Comparison of ENCODE assay signal across 26 mouse cellular contexts in the genomic region with DNA sequence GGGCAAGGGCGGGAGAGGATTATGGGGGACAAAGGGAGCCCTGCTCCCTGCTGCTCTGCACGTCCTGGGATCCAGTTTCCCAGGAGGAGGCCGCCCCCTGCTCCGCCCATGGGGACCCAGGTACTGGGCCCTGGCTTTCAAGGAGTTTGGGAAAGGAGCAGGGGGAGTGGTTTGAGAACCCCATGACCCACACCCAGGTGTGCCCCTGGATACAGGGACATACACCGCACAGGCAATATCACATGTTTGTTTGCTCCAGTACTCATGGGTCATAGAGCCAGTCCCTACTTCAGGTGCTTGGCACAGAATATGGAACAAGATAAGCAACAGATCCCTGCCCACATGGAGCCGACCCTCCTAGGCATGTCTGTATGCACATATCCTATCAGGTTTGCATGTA. TPM values are rescaled to one million over a fixed set of nuclear protein-coding genes. Genes with fewer than 3 reads are reported as not detected.
A peak's percentile ranks its signal among the peaks of the same experiment; 100 is the strongest.
DNase-seq lines count a peak whose midpoint lies in the region; ATAC-seq lines count a peak whose summit lies in the region.
"Had no signal": no experiment of that assay in that cellular context is flagged by ENCODE, and none has a peak within 500 bp of the region (broad histone marks: within the 10 kb centered on the region; RNA-seq: fewer than 3 reads in every experiment).

No protein-coding gene starts in this region.

- no peak overlapping the region for H3K9ac ChIP-seq in forebrain, embryonic 11.5 days (ENCODE audit: low read length)
- 0 out of 2 replicates have a peak overlapping the region, but pooled peaks have one; percentile 3 for H3K9ac ChIP-seq in intestine, embryonic 14.5 days (ENCODE audit: low read length)
- H3K9ac ChIP-seq in intestine, embryonic 15.5 days = no peak overlapping the region
- no peak overlapping the region for H3K9ac ChIP-seq in embryonic facial prominence, embryonic 12.5 days
- H3K9ac ChIP-seq in embryonic facial prominence, embryonic 15.5 days = no peak overlapping the region
- H3K9ac ChIP-seq: forebrain, embryonic 12.5 days; forebrain, embryonic 15.5 days; heart, embryonic 13.5 days; hindbrain, embryonic 14.5 days had no signal

- no peaks in the 10 kb centered on the region for H3K36me3 ChIP-seq in forebrain, embryonic 10.5 days (replicated peaks)
- H3K36me3 ChIP-seq in forebrain, embryonic 11.5 days (ENCODE audit: control insufficient read depth, insufficient read depth, low read length) = no peaks in the 10 kb centered on the region
- H3K36me3 ChIP-seq in intestine, embryonic 14.5 days (ENCODE audit: control insufficient read depth, insufficient read depth, low read length) = no peaks in the 10 kb centered on the region
- no peaks in the 10 kb centered on the region for H3K36me3 ChIP-seq in intestine, embryonic 15.5 days
- H3K36me3 ChIP-seq in embryonic facial prominence, embryonic 12.5 days = no peaks in the 10 kb centered on the region
- H3K36me3 ChIP-seq in embryonic facial prominence, embryonic 15.5 days = no peaks in the 10 kb centered on the region
- H3K36me3 ChIP-seq: forebrain, embryonic 12.5 days; forebrain, embryonic 15.5 days; G1E; heart, embryonic 13.5 days had no signal

- no peak for ATAC-seq in forebrain, embryonic 11.5 days (replicated peaks; ENCODE audit: low FRiP score)
- no peak for ATAC-seq in intestine, embryonic 14.5 days (replicated peaks; ENCODE audit: low FRiP score, low TSS enrichment, low read depth)
- ATAC-seq in intestine, embryonic 15.5 days = no peak
- ATAC-seq in embryonic facial prominence, embryonic 12.5 days (ENCODE audit: insufficient number of reproducible peaks, insufficient read depth, low FRiP score, low TSS enrichment) = 0 out of 2 replicates have a peak, but pooled peaks have one; percentile 22
- peak; percentile 29; the same call in 1 of the 2 replicates for ATAC-seq in embryonic facial prominence, embryonic 15.5 days (ENCODE audit: insufficient number of reproducible peaks, low FRiP score, low TSS enrichment, low read depth)
- ATAC-seq: forebrain, embryonic 15.5 days; intestine, embryonic 16.5 days; Patski had no signal

- 39% methylated on average over 6 of the region's 6 CpGs for WGBS in forebrain, embryonic 10.5 days
- WGBS in forebrain, embryonic 11.5 days = 44% methylated on average over 6 of the region's 6 CpGs
- 63% methylated on average over 6 of the region's 6 CpGs for WGBS in intestine, embryonic 14.5 days
- WGBS in intestine, embryonic 15.5 days = 65% methylated on average over 6 of the region's 6 CpGs
- 41% methylated on average over 6 of the region's 6 CpGs for WGBS in embryonic facial prominence, embryonic 12.5 days
- WGBS in embryonic facial prominence, embryonic 15.5 days = 58% methylated on average over 6 of the region's 6 CpGs

- DNase-seq in forebrain, embryonic 10.5 days (ENCODE audit: extremely low spot score, low spot score) = no peak
- no peak for DNase-seq in forebrain, embryonic 11.5 days (ENCODE audit: low spot score)
- no peak for DNase-seq in intestine, embryonic 14.5 days (ENCODE audit: low spot score)
- DNase-seq in ovary, postnatal 14 days (ENCODE audit: low spot score) = no peak
- no peak for DNase-seq in right cerebral cortex, postnatal 4 days
- DNase-seq: adrenal gland, adult 2 months; adrenal gland, postnatal 14 days; cerebellum, adult 11 months; cerebellum, adult 9-11 months; cerebellum, postnatal 25 days; gastrocnemius, postnatal 10 days; heart, adult 11 months; heart, postnatal 14 days; heart, postnatal 4 days; kidney, adult 18-20 months had no signal

- H3K4me3 ChIP-seq in forebrain, embryonic 10.5 days = no peak overlapping the region
- H3K4me3 ChIP-seq in forebrain, embryonic 11.5 days (ENCODE audit: low read depth, low read length) = no peak overlapping the region
- H3K4me3 ChIP-seq in intestine, embryonic 14.5 days (ENCODE audit: low read depth, low read length) = no peak overlapping the region
- no peak overlapping the region for H3K4me3 ChIP-seq in intestine, embryonic 15.5 days (replicated peaks)
- H3K4me3 ChIP-seq in embryonic facial prominence, embryonic 12.5 days = no peak overlapping the region
- no peak overlapping the region for H3K4me3 ChIP-seq in embryonic facial prominence, embryonic 15.5 days (replicated peaks)
- H3K4me3 ChIP-seq: forebrain, embryonic 12.5 days; forebrain, embryonic 15.5 days; heart, embryonic 13.5 days had no signal

- H3K4me1 ChIP-seq in forebrain, embryonic 10.5 days = peaks cover 16% of the 10 kb centered on the region
- no peaks in the 10 kb centered on the region for H3K4me1 ChIP-seq in forebrain, embryonic 11.5 days (replicated peaks; ENCODE audit: control insufficient read depth, insufficient read depth, low read length)
- H3K4me1 ChIP-seq in intestine, embryonic 14.5 days (replicated peaks; ENCODE audit: control insufficient read depth, insufficient read depth, low read length) = no peaks in the 10 kb centered on the region
- H3K4me1 ChIP-seq in intestine, embryonic 15.5 days (replicated peaks) = no peaks in the 10 kb centered on the region
- H3K4me1 ChIP-seq in embryonic facial prominence, embryonic 12.5 days = no peaks in the 10 kb centered on the region
- no peaks in the 10 kb centered on the region for H3K4me1 ChIP-seq in embryonic facial prominence, embryonic 15.5 days
- H3K4me1 ChIP-seq: forebrain, embryonic 12.5 days; forebrain, embryonic 15.5 days; heart, embryonic 13.5 days had no signal

- H3K27ac ChIP-seq in forebrain, embryonic 10.5 days = peak overlapping the region; percentile 26
- H3K27ac ChIP-seq in forebrain, embryonic 11.5 days (ENCODE audit: low read depth, low read length) = no peak overlapping the region
- no peak overlapping the region for H3K27ac ChIP-seq in intestine, embryonic 14.5 days (ENCODE audit: low read depth)
- H3K27ac ChIP-seq in intestine, embryonic 15.5 days = no peak overlapping the region
- H3K27ac ChIP-seq in embryonic facial prominence, embryonic 12.5 days = no peak overlapping the region
- no peak overlapping the region for H3K27ac ChIP-seq in embryonic facial prominence, embryonic 15.5 days (replicated peaks)
- H3K27ac ChIP-seq: forebrain, embryonic 12.5 days; forebrain, embryonic 15.5 days; heart, embryonic 13.5 days; hindbrain, embryonic 14.5 days had no signal

- H3K4me2 ChIP-seq in forebrain, embryonic 11.5 days (ENCODE audit: low read depth, low read length, severe bottlenecking) = no peak overlapping the region
- no peak overlapping the region for H3K4me2 ChIP-seq in intestine, embryonic 14.5 days (ENCODE audit: low read length)
- H3K4me2 ChIP-seq in intestine, embryonic 15.5 days (replicated peaks) = no peak overlapping the region
- no peak overlapping the region for H3K4me2 ChIP-seq in embryonic facial prominence, embryonic 12.5 days (replicated peaks)
- no peak overlapping the region for H3K4me2 ChIP-seq in embryonic facial prominence, embryonic 15.5 days (replicated peaks)
- H3K4me2 ChIP-seq: forebrain, embryonic 12.5 days; forebrain, embryonic 15.5 days; heart, embryonic 13.5 days; hindbrain, embryonic 14.5 days had no signal

- no peaks in the 10 kb centered on the region for H3K27me3 ChIP-seq in forebrain, embryonic 10.5 days (ENCODE audit: poor library complexity, severe bottlenecking)
- no peaks in the 10 kb centered on the region for H3K27me3 ChIP-seq in forebrain, embryonic 11.5 days (ENCODE audit: control insufficient read depth, insufficient read depth, low read length)
- no peaks in the 10 kb centered on the region for H3K27me3 ChIP-seq in intestine, embryonic 14.5 days (replicated peaks; ENCODE audit: control insufficient read depth, insufficient read depth, low read length)
- H3K27me3 ChIP-seq in intestine, embryonic 15.5 days (replicated peaks) = no peaks in the 10 kb centered on the region
- H3K27me3 ChIP-seq in embryonic facial prominence, embryonic 12.5 days = no peaks in the 10 kb centered on the region
- H3K27me3 ChIP-seq in embryonic facial prominence, embryonic 15.5 days = no peaks in the 10 kb centered on the region
- H3K27me3 ChIP-seq: forebrain, embryonic 12.5 days; forebrain, embryonic 15.5 days; Patski had no signal

- no peaks in the 10 kb centered on the region for H3K9me3 ChIP-seq in forebrain, embryonic 10.5 days
- H3K9me3 ChIP-seq in forebrain, embryonic 11.5 days (ENCODE audit: control insufficient read depth, low read length) = no peaks in the 10 kb centered on the region
- H3K9me3 ChIP-seq in intestine, embryonic 14.5 days (ENCODE audit: control insufficient read depth, low read length) = no peaks in the 10 kb centered on the region
- H3K9me3 ChIP-seq in intestine, embryonic 15.5 days = no peaks in the 10 kb centered on the region
- H3K9me3 ChIP-seq in embryonic facial prominence, embryonic 12.5 days = no peaks in the 10 kb centered on the region
- H3K9me3 ChIP-seq in embryonic facial prominence, embryonic 15.5 days (replicated peaks) = no peaks in the 10 kb centered on the region
- H3K9me3 ChIP-seq: forebrain, embryonic 12.5 days; forebrain, embryonic 15.5 days; G1E; heart, embryonic 13.5 days had no signal

RNA-seq across cellular contexts. Expression of a gene that starts 6.0 kb away (rescaled TPM):
- 0.33 and 0.39 TPM in 2 replicates for polyA plus RNA-seq in forebrain, embryonic 10.5 days (2016; fragmentation: Nextera tagmentation; extraction: Ambion mirVana)
- 0.63 TPM in 1 of 2 replicates, not detected in the other for polyA plus RNA-seq in forebrain, embryonic 11.5 days (2014; fragmentation: Nextera tagmentation; extraction: Ambion mirVana)
- 0.27 and 0.30 TPM in 2 replicates for polyA plus RNA-seq in intestine, embryonic 14.5 days (2014; fragmentation: Nextera tagmentation; extraction: Ambion mirVana)
- polyA plus RNA-seq in intestine, embryonic 15.5 days (2015; fragmentation: Nextera tagmentation; extraction: Ambion mirVana) = 0.13 and 0.29 TPM in 2 replicates
- 0.55 and 0.68 TPM in 2 replicates for polyA plus RNA-seq in embryonic facial prominence, embryonic 12.5 days (2016; fragmentation: Nextera tagmentation; extraction: Ambion mirVana)
- 1.1 and 1.3 TPM in 2 replicates for polyA plus RNA-seq in embryonic facial prominence, embryonic 15.5 days (2015; fragmentation: Nextera tagmentation; extraction: Ambion mirVana)
- polyA plus RNA-seq: adrenal gland, adult 2 months; cerebellum, adult 2 months; G1E; heart, embryonic 13.5 days had no signal

RNA-seq across cellular contexts. Expression of a gene that starts 13.4 kb away (rescaled TPM):
- 5.9 and 6.0 TPM in 2 replicates for polyA plus RNA-seq in forebrain, embryonic 10.5 days (2016; fragmentation: Nextera tagmentation; extraction: Ambion mirVana)
- 7.2 and 9.5 TPM in 2 replicates for polyA plus RNA-seq in forebrain, embryonic 11.5 days (2014; fragmentation: Nextera tagmentation; extraction: Ambion mirVana)
- polyA plus RNA-seq in intestine, embryonic 14.5 days (2014; fragmentation: Nextera tagmentation; extraction: Ambion mirVana) = 13.6 and 14.0 TPM in 2 replicates
- polyA plus RNA-seq in intestine, embryonic 15.5 days (2015; fragmentation: Nextera tagmentation; extraction: Ambion mirVana) = 9.4 and 10.5 TPM in 2 replicates
- polyA plus RNA-seq in embryonic facial prominence, embryonic 12.5 days (2016; fragmentation: Nextera tagmentation; extraction: Ambion mirVana) = 27.7 and 30.5 TPM in 2 replicates
- 25.9 and 29.8 TPM in 2 replicates for polyA plus RNA-seq in embryonic facial prominence, embryonic 15.5 days (2015; fragmentation: Nextera tagmentation; extraction: Ambion mirVana)

RNA-seq across cellular contexts. Expression of a gene that starts 17.2 kb away (rescaled TPM):
- 44.5 and 50.4 TPM in 2 replicates for polyA plus RNA-seq in forebrain, embryonic 10.5 days (2016; fragmentation: Nextera tagmentation; extraction: Ambion mirVana)
- polyA plus RNA-seq in forebrain, embryonic 11.5 days (2014; fragmentation: Nextera tagmentation; extraction: Ambion mirVana) = 59.5 and 65.8 TPM in 2 replicates
- 50.3 and 56.4 TPM in 2 replicates for polyA plus RNA-seq in intestine, embryonic 14.5 days (2014; fragmentation: Nextera tagmentation; extraction: Ambion mirVana)
- polyA plus RNA-seq in intestine, embryonic 15.5 days (2015; fragmentation: Nextera tagmentation; extraction: Ambion mirVana) = 48.1 and 52.8 TPM in 2 replicates
- polyA plus RNA-seq in embryonic facial prominence, embryonic 12.5 days (2016; fragmentation: Nextera tagmentation; extraction: Ambion mirVana) = 127 and 141 TPM in 2 replicates
- 93.4 and 99.8 TPM in 2 replicates for polyA plus RNA-seq in embryonic facial prominence, embryonic 15.5 days (2015; fragmentation: Nextera tagmentation; extraction: Ambion mirVana)

RNA-seq across cellular contexts. Expression of a gene that starts 18.4 kb away (rescaled TPM):
- 7.6 and 8.2 TPM in 2 replicates for polyA plus RNA-seq in forebrain, embryonic 10.5 days (2016; fragmentation: Nextera tagmentation; extraction: Ambion mirVana)
- 7.9 and 9.7 TPM in 2 replicates for polyA plus RNA-seq in forebrain, embryonic 11.5 days (2014; fragmentation: Nextera tagmentation; extraction: Ambion mirVana)
- 3.3 and 4.2 TPM in 2 replicates for polyA plus RNA-seq in intestine, embryonic 14.5 days (2014; fragmentation: Nextera tagmentation; extraction: Ambion mirVana)
- polyA plus RNA-seq in intestine, embryonic 15.5 days (2015; fragmentation: Nextera tagmentation; extraction: Ambion mirVana) = 3.2 and 4.3 TPM in 2 replicates
- polyA plus RNA-seq in embryonic facial prominence, embryonic 12.5 days (2016; fragmentation: Nextera tagmentation; extraction: Ambion mirVana) = 11.8 and 11.9 TPM in 2 replicates
- 5.2 and 5.7 TPM in 2 replicates for polyA plus RNA-seq in embryonic facial prominence, embryonic 15.5 days (2015; fragmentation: Nextera tagmentation; extraction: Ambion mirVana)

RNA-seq across cellular contexts. Expression of a gene that starts 43.7 kb away (rescaled TPM):
- polyA plus RNA-seq in forebrain, embryonic 10.5 days (2016; fragmentation: Nextera tagmentation; extraction: Ambion mirVana) = 8.4 and 9.8 TPM in 2 replicates
- 6.6 and 7.1 TPM in 2 replicates for polyA plus RNA-seq in forebrain, embryonic 11.5 days (2014; fragmentation: Nextera tagmentation; extraction: Ambion mirVana)
- polyA plus RNA-seq in intestine, embryonic 14.5 days (2014; fragmentation: Nextera tagmentation; extraction: Ambion mirVana) = 17.1 and 21.9 TPM in 2 replicates
- polyA plus RNA-seq in intestine, embryonic 15.5 days (2015; fragmentation: Nextera tagmentation; extraction: Ambion mirVana) = 22.9 and 25.5 TPM in 2 replicates
- 16.7 and 17.5 TPM in 2 replicates for polyA plus RNA-seq in embryonic facial prominence, embryonic 12.5 days (2016; fragmentation: Nextera tagmentation; extraction: Ambion mirVana)
- 27.6 and 28.1 TPM in 2 replicates for polyA plus RNA-seq in embryonic facial prominence, embryonic 15.5 days (2015; fragmentation: Nextera tagmentation; extraction: Ambion mirVana)

Comparison
In these comparisons a context has a peak if more than half of its experiments do, and no peak if none do; other contexts are left out.
1. ATAC-seq: peak in embryonic facial prominence, embryonic 12.5 days (single experiment) and embryonic facial prominence, embryonic 15.5 days (single experiment); none in forebrain, embryonic 11.5 days (single experiment), intestine, embryonic 14.5 days (single experiment) and intestine, embryonic 15.5 days (single experiment).